Mouse (Mus musculus): ENCODE data around the gene Crhr1.
"Not testable (repeated sequence)": the region's sequence is repeated elsewhere in the genome, so short reads cannot be mapped to it uniquely, and the experiment has no call there.

Gene Crhr1

DNA sequence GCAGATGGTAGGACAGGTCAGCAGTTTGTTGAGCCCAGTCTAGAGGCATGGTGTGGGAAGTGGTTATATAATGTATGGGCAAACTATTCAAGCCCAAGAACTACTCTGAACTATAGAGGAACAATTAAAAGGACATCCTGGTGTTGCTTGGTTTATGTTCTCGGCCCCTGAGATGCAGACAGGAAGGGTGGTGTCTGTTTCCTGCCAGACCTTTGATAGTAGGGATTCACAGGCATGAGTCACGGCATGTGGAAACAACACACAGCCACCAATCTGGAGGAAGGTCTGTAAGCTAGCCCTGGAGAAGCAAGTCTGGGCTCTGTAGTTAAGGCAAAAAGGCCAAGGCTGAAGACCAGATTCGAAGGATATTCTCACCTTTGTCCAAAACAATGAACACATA is 70.6 kb downstream of the Crhr1 start:
- DNase-seq: no peak

DNA sequence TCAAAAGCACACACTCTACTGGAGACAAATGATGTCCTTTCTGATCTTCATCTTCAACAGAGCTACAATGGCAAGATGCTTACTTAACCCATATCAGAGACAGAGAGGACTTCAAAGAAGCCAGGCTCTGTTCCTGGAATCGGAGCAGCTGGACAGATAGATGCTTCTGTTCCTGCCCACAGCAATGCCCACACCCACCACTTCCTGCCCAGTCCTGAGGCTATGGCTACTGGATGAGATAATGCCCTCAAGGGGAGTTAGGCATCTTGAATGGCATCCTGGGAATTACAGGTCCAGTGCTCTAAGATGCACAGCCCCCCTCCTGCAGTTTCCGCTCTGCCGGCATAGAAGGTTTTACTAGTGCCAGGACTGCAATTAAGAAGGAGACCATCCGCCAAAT is 73.9 kb downstream of the Crhr1 start:
- no peak for DNase-seq

DNA sequence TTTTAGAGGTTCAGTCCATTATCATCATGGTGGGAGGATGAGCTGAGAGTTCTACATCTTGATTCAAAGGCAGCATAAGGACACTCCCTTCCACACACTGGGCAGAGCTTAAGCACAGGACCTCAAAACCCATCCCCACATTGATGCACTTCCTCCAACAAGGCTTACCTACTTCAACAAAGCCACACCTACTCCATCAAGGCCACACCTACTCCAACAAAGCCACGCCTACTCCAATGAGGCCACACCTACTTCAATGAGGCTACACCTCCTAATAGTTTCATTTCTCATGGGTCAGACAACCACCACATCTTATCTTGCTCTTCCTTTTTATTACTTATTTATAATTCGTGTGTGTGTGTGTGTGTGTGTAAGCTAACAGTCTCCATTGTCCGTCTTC is 76.4 kb downstream of the Crhr1 start:
- no peak for DNase-seq

DNA sequence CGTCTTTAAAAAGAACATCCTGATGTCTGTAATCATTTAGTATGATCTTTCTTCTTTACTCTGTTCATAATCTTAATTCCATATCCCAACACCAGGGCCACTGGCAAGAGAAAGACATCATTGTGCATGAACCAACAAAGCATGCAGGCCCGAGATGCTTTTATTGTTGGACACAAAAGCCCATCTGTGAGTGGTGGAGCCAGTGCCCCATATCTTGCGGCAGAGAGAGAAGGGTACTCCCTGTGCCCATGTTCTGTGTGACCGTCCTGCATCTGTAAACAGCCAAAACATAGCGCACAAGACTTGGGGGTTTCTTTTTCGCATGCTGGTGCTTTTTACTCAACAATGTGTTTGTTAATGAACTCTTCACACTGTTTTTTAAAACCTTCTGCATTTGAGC is 78.6 kb downstream of the Crhr1 start:
- DNase-seq: no peak

DNA sequence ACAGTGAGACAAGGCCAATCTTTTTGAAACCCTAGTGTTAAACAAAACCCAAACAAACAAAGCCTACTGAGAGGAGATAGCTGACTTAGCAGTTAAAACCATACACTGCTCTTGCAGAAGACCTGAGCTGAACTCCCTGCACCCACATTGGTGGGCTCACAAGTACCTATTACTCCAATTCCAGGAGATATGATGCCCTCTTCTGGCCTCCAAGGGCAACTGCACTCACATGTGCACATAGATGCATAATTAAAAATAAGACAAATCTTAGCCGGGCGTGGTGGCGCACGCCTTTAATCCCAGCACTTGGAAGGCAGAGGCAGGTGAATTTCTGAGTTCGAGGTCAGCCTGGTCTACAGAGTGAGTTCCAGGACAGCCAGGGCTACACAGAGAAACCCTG is 81.5 kb downstream of the Crhr1 start:
- not testable (repeated sequence) for DNase-seq

DNA sequence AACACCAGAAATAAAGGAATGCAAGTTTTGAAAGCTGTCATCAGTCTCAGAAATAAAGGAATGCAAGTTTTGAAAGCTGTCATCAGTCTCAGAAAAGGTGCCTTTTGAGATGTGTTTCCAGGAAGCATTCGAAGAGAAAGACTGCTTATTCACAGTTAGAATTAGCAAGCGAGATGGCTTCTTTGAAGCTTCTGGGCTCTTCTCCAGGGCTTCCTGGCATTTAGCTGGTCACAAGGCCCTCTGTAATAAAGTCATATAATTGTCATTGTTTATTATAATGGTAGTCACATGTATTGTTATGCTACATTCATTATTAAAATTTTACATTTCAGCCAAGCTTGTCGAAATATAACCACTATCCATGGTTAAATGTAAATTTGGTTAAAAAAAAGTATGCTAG is 85.4 kb downstream of the Crhr1 start:
- no peak for DNase-seq

DNA sequence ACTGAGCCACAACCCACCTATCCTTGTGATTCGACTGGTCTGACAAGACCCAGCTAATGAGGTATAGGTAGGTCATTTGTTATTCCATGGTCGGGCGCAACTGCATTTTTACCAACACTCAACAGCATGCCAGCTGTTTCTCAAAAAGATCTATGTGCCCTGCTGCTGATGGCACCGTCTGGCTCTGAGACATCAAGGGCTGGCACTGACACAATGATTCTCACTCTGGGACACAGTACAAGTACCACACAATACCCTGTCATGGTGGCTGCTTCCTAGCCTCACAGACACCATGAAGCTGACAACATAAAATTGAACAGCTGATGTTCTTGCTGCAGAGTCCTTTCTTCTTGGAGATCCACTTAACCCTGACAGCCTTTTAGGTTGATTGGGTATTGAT is 87.6 kb downstream of the Crhr1 start:
- no peak for DNase-seq

DNA sequence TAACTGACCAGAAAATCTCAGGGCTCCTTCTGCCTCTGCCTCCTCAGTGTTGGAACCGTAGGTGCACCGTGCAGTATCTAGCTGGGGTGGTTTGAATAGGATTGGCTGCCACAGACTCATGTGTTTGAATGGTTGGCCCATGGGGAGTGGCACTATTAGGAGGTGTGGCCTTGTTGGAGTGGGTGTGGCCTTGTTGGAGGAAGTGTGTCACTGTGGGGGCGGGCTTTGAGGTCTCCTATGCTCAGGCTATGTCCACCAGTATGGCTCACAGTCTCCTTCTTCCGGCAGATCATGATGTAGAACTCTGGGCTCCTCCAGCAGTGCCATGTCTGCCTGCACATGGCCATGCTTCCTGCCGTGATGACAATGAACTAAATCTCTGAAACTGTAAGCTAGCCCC is 89.1 kb downstream of the Crhr1 start:
- DNase-seq: no peak

DNA sequence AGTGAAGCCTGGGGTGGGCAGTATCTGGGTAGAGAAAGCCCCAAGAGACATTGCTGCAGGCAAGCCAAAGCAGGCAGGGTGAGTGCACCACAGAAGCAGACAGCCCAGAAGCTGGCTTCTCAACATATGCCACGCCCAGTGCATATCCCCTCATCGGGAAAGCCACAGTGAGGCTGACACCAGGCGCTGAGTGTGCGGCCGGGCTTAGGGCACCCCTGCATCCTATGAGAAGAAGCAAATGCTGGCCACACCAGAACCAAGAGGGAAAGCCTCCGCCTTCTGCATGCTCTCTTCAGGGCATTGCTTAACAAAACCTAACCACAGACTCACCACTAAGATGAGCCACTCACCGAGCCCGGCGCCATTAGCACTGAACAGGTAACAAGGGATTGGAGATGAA is 90.6 kb downstream of the Crhr1 start:
- no peak for DNase-seq
